Mouse (Mus musculus) myocyte (in vitro differentiated cells): ENCODE results near the gene Tex2.

Experiments used
- CEBPB ChIP-seq: IDR thresholded peaks from 2 replicates; pipeline ENCODE4 v1.6.1; 2011; ENCODE audit warnings: mild to moderate bottlenecking, moderate library complexity; ENCODE audit not compliant: poor library complexity, insufficient read depth, severe bottlenecking
- E2F4 ChIP-seq: IDR thresholded peaks from one replicate; pipeline ENCODE4 v1.6.1; 2011; ENCODE audit warnings: mild to moderate bottlenecking, control low read depth, moderate library complexity; ENCODE audit not compliant: insufficient read depth
- MAX ChIP-seq: IDR thresholded peaks from one replicate; pipeline ENCODE4 v1.6.1; 2011; ENCODE audit warnings: low read depth, mild to moderate bottlenecking, control low read depth
- MYOD1 ChIP-seq, 3 experiments: IDR thresholded peaks; one replicate each; pipeline ENCODE4 v1.6.1; 2011; ENCODE audit warnings: control low read depth in 2 of 3, low read depth in 2 of 3, mild to moderate bottlenecking in 2 of 3, moderate library complexity in 1 of 3; ENCODE audit not compliant: insufficient read length in 2 of 3, control insufficient read depth in 1 of 3
- MYOG ChIP-seq, 3 experiments: IDR thresholded peaks; one replicate each; pipeline ENCODE4 v1.6.1; 2011; ENCODE audit warnings: control low read depth in 2 of 3, low read depth in 2 of 3, mild to moderate bottlenecking in 2 of 3; ENCODE audit not compliant: insufficient read length in 2 of 3, control insufficient read depth in 1 of 3, insufficient read depth in 1 of 3
- POLR2A ChIP-seq: IDR thresholded peaks from one replicate; pipeline ENCODE4 v1.6.1; 2011; ENCODE audit warnings: low read depth, mild to moderate bottlenecking, control low read depth, moderate library complexity; ENCODE audit not compliant: insufficient read length
- POLR2AphosphoS2 ChIP-seq: IDR thresholded peaks from one replicate; pipeline ENCODE4 v1.6.1; 2011; ENCODE audit warnings: low read depth, control low read depth; ENCODE audit not compliant: insufficient read length
- REST ChIP-seq: IDR thresholded peaks from one replicate; pipeline ENCODE4 v1.6.1; 2011; ENCODE audit warnings: mild to moderate bottlenecking, control low read depth, moderate library complexity; ENCODE audit not compliant: insufficient read depth, insufficient read length
- SRF ChIP-seq: IDR thresholded peaks from one replicate; pipeline ENCODE4 v1.6.1; 2011; ENCODE audit warnings: low read depth; ENCODE audit not compliant: control insufficient read depth, insufficient read length
- TCF12 ChIP-seq: IDR thresholded peaks from one replicate; pipeline ENCODE4 v1.6.1; 2011; ENCODE audit warnings: mild to moderate bottlenecking, control low read depth; ENCODE audit not compliant: poor library complexity, insufficient read depth, severe bottlenecking
- USF1 ChIP-seq: IDR thresholded peaks from one replicate; pipeline ENCODE4 v1.6.1; 2011; ENCODE audit warnings: low read depth, mild to moderate bottlenecking, control low read depth, moderate library complexity

DNA sequence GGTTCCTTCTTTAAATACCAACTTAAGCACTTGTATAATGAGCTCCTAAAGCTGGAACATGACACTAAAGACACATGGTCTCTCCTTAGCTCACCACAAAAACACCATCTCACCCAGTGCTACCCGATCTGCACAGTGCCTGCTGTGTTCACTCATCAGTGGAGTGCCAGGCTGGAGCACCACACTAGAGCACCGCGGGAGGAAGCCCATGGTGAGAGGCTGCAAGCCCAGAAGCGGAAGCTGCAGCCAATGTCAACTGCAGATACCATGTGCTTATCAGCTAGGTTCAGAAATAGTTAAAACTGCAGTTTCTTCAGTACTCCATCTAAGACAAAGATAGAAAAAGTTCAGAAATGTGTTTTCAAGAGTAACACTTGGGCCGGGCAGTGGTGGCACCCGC is 14.9 kb downstream of the Tex2 start:
- no peak for TF ChIP-seq TCF12
- no peak for TF ChIP-seq POLR2AphosphoS2
- peak in 2 of 3 experiments; percentile 46 to 51 for TF ChIP-seq MYOD1 (IDR thresholded peaks at IDR 0.05; ENCODE audit: control insufficient read depth in 1 of 3, insufficient read length in 2 of 3, low read depth in 2 of 3)
- TF ChIP-seq MAX = no peak
- TF ChIP-seq E2F4 = no peak
- TF ChIP-seq POLR2A = no peak
- TF ChIP-seq USF1 = no peak
- TF ChIP-seq MYOG (IDR thresholded peaks at IDR 0.05; ENCODE audit: control insufficient read depth in 1 of 3, insufficient read depth in 1 of 3, insufficient read length in 2 of 3, low read depth in 2 of 3) = no peak
- no peak for TF ChIP-seq SRF
- TF ChIP-seq REST = no peak
- no peak for TF ChIP-seq CEBPB
